Mouse (Mus musculus): Measurements from ENCODE around the gene Osbpl2. TPM values are rescaled to one million over a fixed set of nuclear protein-coding genes. Genes with fewer than 3 reads are reported as not detected.

Gene Osbpl2
- polyA plus RNA-seq, 1 experiment from 2014 or later: 41.8 TPM

- 74% methylated on average over 7 of the region's 7 CpGs for WGBS
- Histone ChIP-seq H3K9ac (no peak overlapping the region), H3K4me2 (replicated peaks) (no peak overlapping the region), H3K27me3 (no peaks in the 10 kb centered on the region), H3K4me3 (no peak overlapping the region), H3K4me1 (no peaks in the 10 kb centered on the region), H3K36me3 (no peaks in the 10 kb centered on the region), H3K9me3 (no peaks in the 10 kb centered on the region), H3K27ac (no peak overlapping the region)
- no peak for ATAC-seq (ENCODE audit: insufficient number of reproducible peaks, insufficient read depth, low FRiP score, low TSS enrichment)
These were observed 88.7 kb downstream of the Osbpl2 start for GRCm38 (mm10) chr2:180207840-180208239.

DNA sequence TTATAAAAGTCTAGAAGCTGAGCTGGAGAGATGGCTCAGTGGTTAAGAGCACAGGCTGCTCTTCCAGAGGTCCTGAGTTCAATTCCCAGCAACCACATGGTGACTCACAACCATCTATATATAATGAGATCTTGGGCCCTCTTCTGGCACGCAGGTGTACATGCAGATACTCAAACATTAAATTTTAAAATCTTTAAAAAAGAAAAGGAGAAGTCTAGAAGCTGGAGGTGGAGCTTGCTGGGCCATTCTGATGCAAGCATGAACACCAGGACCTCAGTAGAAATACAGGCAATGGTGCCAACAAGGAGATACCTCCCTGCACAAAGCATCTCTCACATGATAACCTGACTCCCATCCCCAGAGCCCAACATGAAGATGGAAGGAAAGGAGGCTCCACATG, 89.9 kb downstream of the Osbpl2 start:
- H3K4me1 ChIP-seq: no peaks in the 10 kb centered on the region
- no peak overlapping the region for H3K4me3 ChIP-seq
- no peaks in the 10 kb centered on the region for H3K36me3 ChIP-seq
- H3K9ac ChIP-seq: no peak overlapping the region
- no peak for ATAC-seq (ENCODE audit: insufficient number of reproducible peaks, insufficient read depth, low FRiP score, low TSS enrichment)
- WGBS: 92% methylated on average over 1 of the region's 1 CpGs
- no peak overlapping the region for H3K4me2 ChIP-seq (replicated peaks)
- no peaks in the 10 kb centered on the region for H3K27me3 ChIP-seq
- H3K9me3 ChIP-seq: no peaks in the 10 kb centered on the region
- no peak overlapping the region for H3K27ac ChIP-seq

DNA sequence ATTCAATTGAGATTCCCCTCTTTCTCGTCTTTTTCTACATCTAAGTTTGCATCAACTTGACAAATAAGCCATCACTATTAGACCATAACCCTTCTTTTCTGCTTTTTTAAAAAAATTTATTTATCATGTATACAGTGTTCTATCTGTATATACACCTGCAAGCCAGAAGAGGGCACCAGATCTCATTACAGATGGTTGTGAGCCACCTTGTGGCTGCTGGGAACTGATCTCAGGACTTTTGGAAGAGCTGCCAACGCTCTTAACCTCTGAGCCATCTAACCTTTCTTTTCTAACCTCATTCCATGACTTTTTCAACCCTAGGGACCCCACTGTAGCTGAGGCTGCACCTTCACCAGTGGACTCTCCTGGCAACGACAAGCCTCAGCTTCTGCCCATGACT, 93.1 kb downstream of the Osbpl2 start:
- 92% methylated on average over 3 of the region's 3 CpGs for WGBS
- Histone ChIP-seq H3K9me3 (no peaks in the 10 kb centered on the region), H3K9ac (no peak overlapping the region), H3K4me1 (peaks cover 7% of the 10 kb centered on the region), H3K4me2 (replicated peaks) (no peak overlapping the region), H3K27me3 (no peaks in the 10 kb centered on the region), H3K36me3 (no peaks in the 10 kb centered on the region), H3K27ac (no peak overlapping the region), H3K4me3 (no peak overlapping the region)
- ATAC-seq (ENCODE audit: insufficient number of reproducible peaks, insufficient read depth, low FRiP score, low TSS enrichment): no peak

Small RNA genes lying within 50 kb of the gene (microRNA-seq; reads per million reads assigned to microRNA genes)
- 0.54 reads per million for gene Mir7005

Other genes with a start within 250 kb of the Osbpl2 start
- 3.8 TPM in 2 replicates for gene Taf4, start 142.7 kb upstream of the Osbpl2 start, polyA plus RNA-seq (2016; fragmentation: Nextera tagmentation; extraction: Ambion mirVana)
- 13.1 and 14.9 TPM in 2 replicates for gene Lsm14b, start 94.3 kb upstream of the Osbpl2 start, polyA plus RNA-seq (2016; fragmentation: Nextera tagmentation; extraction: Ambion mirVana)
- gene Psma7, start 76.9 kb upstream of the Osbpl2 start, polyA plus RNA-seq (2016; fragmentation: Nextera tagmentation; extraction: Ambion mirVana): 618 and 631 TPM in 2 replicates
- gene Ss18l1, start 76.8 kb upstream of the Osbpl2 start, polyA plus RNA-seq (2016; fragmentation: Nextera tagmentation; extraction: Ambion mirVana): 10.0 and 10.8 TPM in 2 replicates
- gene Mtg2, start 48.7 kb upstream of the Osbpl2 start, polyA plus RNA-seq (2016; fragmentation: Nextera tagmentation; extraction: Ambion mirVana): 29.0 and 30.4 TPM in 2 replicates
- gene Hrh3, start 14.8 kb upstream of the Osbpl2 start, polyA plus RNA-seq (2016; fragmentation: Nextera tagmentation; extraction: Ambion mirVana): 0.20 and 0.57 TPM in 2 replicates
- gene Adrm1, start 52.2 kb downstream of the Osbpl2 start, polyA plus RNA-seq (2016; fragmentation: Nextera tagmentation; extraction: Ambion mirVana): 202 and 204 TPM in 2 replicates
- 14.2 and 16.7 TPM in 2 replicates for gene Lama5, start 106.6 kb downstream of the Osbpl2 start, polyA plus RNA-seq (2016; fragmentation: Nextera tagmentation; extraction: Ambion mirVana)
- 523 and 574 TPM in 2 replicates for gene Rps21, start 138.1 kb downstream of the Osbpl2 start, polyA plus RNA-seq (2016; fragmentation: Nextera tagmentation; extraction: Ambion mirVana)
- gene Cables2, start 154.2 kb downstream of the Osbpl2 start, polyA plus RNA-seq (2016; fragmentation: Nextera tagmentation; extraction: Ambion mirVana): 21.2 and 23.5 TPM in 2 replicates
- 0.77 and 1.3 TPM in 2 replicates for gene Rbbp8nl, start 170.6 kb downstream of the Osbpl2 start, polyA plus RNA-seq (2016; fragmentation: Nextera tagmentation; extraction: Ambion mirVana)
- gene Gata5, start 215.4 kb downstream of the Osbpl2 start, polyA plus RNA-seq (2016; fragmentation: Nextera tagmentation; extraction: Ambion mirVana): 0.09 TPM in 2 replicates

Measured in embryonic facial prominence, embryonic 12.5 days (tissue).